Mouse (Mus musculus): ENCODE data around the gene Olfr362. TPM values are rescaled to one million over a fixed set of nuclear protein-coding genes. Genes with fewer than 3 reads are reported as not detected.

The Olfr362 gene
- not detected for total RNA-seq (2023)

GRCm38 (mm10) chr2:37117810-37118209 is at the start of gene Olfr362:
Gene Olfr362 (minus strand): TSS chr2:37117910.

GRCm38 (mm10) chr2:37139022-37139421 is 21.3 kb upstream of the Olfr362 start, which contains the start of gene Olfr364-ps1:
Gene Olfr364-ps1 (plus strand): TSS chr2:37139322.

GRCm38 (mm10) chr2:37089190-37089589 is 28.5 kb downstream of the Olfr362 start, which contains the start of gene Olfr361:
Gene Olfr361 (minus strand): TSS chr2:37089290.

GRCm38 (mm10) chr2:37065446-37065845 is 52.3 kb downstream of the Olfr362 start, which contains the start of gene Olfr360:
Gene Olfr360 (plus strand): TSS chr2:37065746.

Other genes with a start within 250 kb of the Olfr362 start
- gene Olfr352, start 249.4 kb downstream of the Olfr362 start, total RNA-seq (2023) = not detected
- not detected for gene Olfr353, start 225.0 kb downstream of the Olfr362 start, total RNA-seq (2023)
- not detected for gene Olfr354, start 212.2 kb downstream of the Olfr362 start, total RNA-seq (2023)
- not detected for gene Olfr355, start 189.0 kb downstream of the Olfr362 start, total RNA-seq (2023)
- gene Olfr356, start 180.8 kb downstream of the Olfr362 start, total RNA-seq (2023) = not detected
- gene Olfr357, start 124.1 kb downstream of the Olfr362 start, total RNA-seq (2023) = not detected
- gene Olfr358, start 108.6 kb downstream of the Olfr362 start, total RNA-seq (2023) = not detected
- not detected for gene Olfr360, start 52.2 kb downstream of the Olfr362 start, total RNA-seq (2023)
- not detected for gene Olfr361, start 28.6 kb downstream of the Olfr362 start, total RNA-seq (2023)
- gene Olfr364-ps1, start 21.4 kb upstream of the Olfr362 start, total RNA-seq (2023) = not detected
- gene Olfr365, start 70.3 kb upstream of the Olfr362 start, total RNA-seq (2023) = 0.27 TPM
- gene Olfr366, start 93.7 kb upstream of the Olfr362 start, total RNA-seq (2023) = not detected
- not detected for gene Olfr368, start 208.6 kb upstream of the Olfr362 start, total RNA-seq (2023)
- 30.4 TPM for gene Pdcl, start 241.4 kb upstream of the Olfr362 start, total RNA-seq (2023)